Comparison of ENCODE assay signal across 9 mouse cellular contexts in genomic region chr11:116515330-116516020, GRCm38 (mm10). TPM values are rescaled to one million over a fixed set of nuclear protein-coding genes. Genes with fewer than 3 reads are reported as not detected.
DNase-seq lines count a peak whose midpoint lies in the region; ATAC-seq lines count a peak whose summit lies in the region.
"Had no signal": no experiment of that assay in that cellular context is flagged by ENCODE, and none has a peak within 500 bp of the region (broad histone marks: within the 10 kb centered on the region; RNA-seq: fewer than 3 reads in every experiment).

No protein-coding gene starts in this region.

- H3K4me3 ChIP-seq in liver, embryonic 12.5 days = no peak overlapping the region
- no peak overlapping the region for H3K4me3 ChIP-seq in embryonic facial prominence, embryonic 11.5 days (ENCODE audit: low read depth, low read length)
- peak overlapping the region; percentile 18 for H3K4me3 ChIP-seq in kidney, embryonic 15.5 days (replicated peaks)
- H3K4me3 ChIP-seq in neural tube, embryonic 13.5 days = 0 out of 2 replicates have a peak overlapping the region, but pooled peaks have one; percentile 1

- peak overlapping the region; percentile 21; the same call in 1 of the 2 replicates for H3K4me2 ChIP-seq in liver, embryonic 12.5 days
- peak overlapping the region; percentile 11; the same call in 1 of the 2 replicates for H3K4me2 ChIP-seq in embryonic facial prominence, embryonic 11.5 days (ENCODE audit: low read depth, low read length)
- peak overlapping the region; percentile 48 for H3K4me2 ChIP-seq in kidney, embryonic 15.5 days
- H3K4me2 ChIP-seq in neural tube, embryonic 13.5 days = peak overlapping the region; percentile 42

- WGBS in liver, embryonic 12.5 days (ENCODE audit: insufficient replicate concordance) = 33% methylated on average over 24 of the region's 24 CpGs
- 9% methylated on average over 24 of the region's 24 CpGs for WGBS in embryonic facial prominence, embryonic 11.5 days
- WGBS in kidney, embryonic 15.5 days = 14% methylated on average over 24 of the region's 24 CpGs
- 14% methylated on average over 24 of the region's 24 CpGs for WGBS in neural tube, embryonic 13.5 days

- H3K4me1 ChIP-seq in liver, embryonic 12.5 days = peaks cover 28% of the 10 kb centered on the region
- peaks cover 2% of the 10 kb centered on the region; the same call in 1 of the 2 replicates for H3K4me1 ChIP-seq in embryonic facial prominence, embryonic 11.5 days (ENCODE audit: control insufficient read depth, insufficient read depth, low read length)
- peaks cover 16% of the 10 kb centered on the region; the same call in 1 of the 2 replicates for H3K4me1 ChIP-seq in kidney, embryonic 15.5 days
- H3K4me1 ChIP-seq in neural tube, embryonic 13.5 days (replicated peaks) = peaks cover 7% of the 10 kb centered on the region; the same call in 1 of the 2 replicates

- no peaks in the 10 kb centered on the region for H3K36me3 ChIP-seq in liver, embryonic 12.5 days
- H3K36me3 ChIP-seq in embryonic facial prominence, embryonic 11.5 days (replicated peaks; ENCODE audit: control insufficient read depth, insufficient read depth, low read depth, low read length) = no peaks in the 10 kb centered on the region
- no peaks in the 10 kb centered on the region for H3K36me3 ChIP-seq in kidney, embryonic 15.5 days
- no peaks in the 10 kb centered on the region for H3K36me3 ChIP-seq in neural tube, embryonic 13.5 days

- no peak for ATAC-seq in liver, embryonic 12.5 days
- ATAC-seq in embryonic facial prominence, embryonic 11.5 days (replicated peaks; ENCODE audit: insufficient number of reproducible peaks, low FRiP score, low TSS enrichment, low read depth) = no peak
- ATAC-seq in kidney, embryonic 15.5 days (replicated peaks; ENCODE audit: low FRiP score) = no peak
- ATAC-seq in neural tube, embryonic 13.5 days (ENCODE audit: low read depth) = no peak
- ATAC-seq in megakaryocyte progenitor cell, adult 5-6 weeks (replicated peaks; ENCODE audit: poor library complexity) = no peak

- H3K9me3 ChIP-seq in liver, embryonic 12.5 days (replicated peaks) = no peaks in the 10 kb centered on the region
- H3K9me3 ChIP-seq in embryonic facial prominence, embryonic 11.5 days (replicated peaks; ENCODE audit: control insufficient read depth, low read length) = no peaks in the 10 kb centered on the region
- no peaks in the 10 kb centered on the region for H3K9me3 ChIP-seq in kidney, embryonic 15.5 days (replicated peaks)
- H3K9me3 ChIP-seq in neural tube, embryonic 13.5 days = no peaks in the 10 kb centered on the region

- peaks cover 47% of the 10 kb centered on the region for H3K27me3 ChIP-seq in liver, embryonic 12.5 days (replicated peaks)
- H3K27me3 ChIP-seq in embryonic facial prominence, embryonic 11.5 days (ENCODE audit: control insufficient read depth, insufficient read depth, low read length) = no peaks in the 10 kb centered on the region
- H3K27me3 ChIP-seq in kidney, embryonic 15.5 days = peaks cover 17% of the 10 kb centered on the region
- H3K27me3 ChIP-seq in neural tube, embryonic 13.5 days = peaks cover 8% of the 10 kb centered on the region; the same call in 1 of the 2 replicates

- H3K27ac ChIP-seq in liver, embryonic 12.5 days = no peak overlapping the region
- no peak overlapping the region for H3K27ac ChIP-seq in embryonic facial prominence, embryonic 11.5 days (replicated peaks; ENCODE audit: low read depth, low read length)
- H3K27ac ChIP-seq in kidney, embryonic 15.5 days = no peak overlapping the region
- no peak overlapping the region for H3K27ac ChIP-seq in neural tube, embryonic 13.5 days (replicated peaks)

- DNase-seq in liver = no peak
- no peak for DNase-seq in embryonic facial prominence, embryonic 11.5 days (ENCODE audit: low spot score)
- no peak for DNase-seq in thymus, postnatal 25 days
- no peak for DNase-seq in urinary bladder, postnatal 25 days (ENCODE audit: low spot score)
- DNase-seq: heart, postnatal 10 days had no signal

- H3K9ac ChIP-seq in liver, embryonic 12.5 days = no peak overlapping the region
- no peak overlapping the region for H3K9ac ChIP-seq in embryonic facial prominence, embryonic 11.5 days (replicated peaks; ENCODE audit: low read length)
- no peak overlapping the region for H3K9ac ChIP-seq in kidney, embryonic 15.5 days
- 0 out of 2 replicates have a peak overlapping the region, but pooled peaks have one; percentile 19 for H3K9ac ChIP-seq in neural tube, embryonic 13.5 days

RNA-seq across cellular contexts. Expression of gene Sphk1, which starts 15.2 kb away (rescaled TPM):
- 26.9 and 28.0 TPM in 2 replicates for polyA plus RNA-seq in liver, embryonic 12.5 days (2016; fragmentation: Nextera tagmentation; extraction: Ambion mirVana)
- 5.0 and 7.2 TPM in 2 replicates for polyA plus RNA-seq in embryonic facial prominence, embryonic 11.5 days (2014; fragmentation: Nextera tagmentation; extraction: Ambion mirVana)
- polyA plus RNA-seq in kidney, embryonic 15.5 days (2015; fragmentation: Nextera tagmentation; extraction: Ambion mirVana) = 4.1 and 6.3 TPM in 2 replicates
- polyA plus RNA-seq in neural tube, embryonic 13.5 days (2015; fragmentation: Nextera tagmentation; extraction: Ambion mirVana) = 3.7 and 6.1 TPM in 2 replicates
- total RNA-seq in megakaryocyte progenitor cell, adult 5-6 weeks (2015) = 7.6 and 15.5 TPM in 2 replicates
- 6.7 and 26.1 TPM in 2 replicates for total RNA-seq in megakaryocyte progenitor cell, adult 5-6 weeks (2017)

RNA-seq across cellular contexts. Expression of gene Prpsap1, which starts 21.5 kb away (rescaled TPM):
- polyA plus RNA-seq in liver, embryonic 12.5 days (2016; fragmentation: Nextera tagmentation; extraction: Ambion mirVana) = 69.9 and 77.1 TPM in 2 replicates
- polyA plus RNA-seq in embryonic facial prominence, embryonic 11.5 days (2014; fragmentation: Nextera tagmentation; extraction: Ambion mirVana) = 171 and 182 TPM in 2 replicates
- polyA plus RNA-seq in kidney, embryonic 15.5 days (2015; fragmentation: Nextera tagmentation; extraction: Ambion mirVana) = 196 and 208 TPM in 2 replicates
- 177 and 178 TPM in 2 replicates for polyA plus RNA-seq in neural tube, embryonic 13.5 days (2015; fragmentation: Nextera tagmentation; extraction: Ambion mirVana)
- 46.9 and 49.3 TPM in 2 replicates for total RNA-seq in megakaryocyte progenitor cell, adult 5-6 weeks (2015)
- 27.9 and 33.0 TPM in 2 replicates for total RNA-seq in megakaryocyte progenitor cell, adult 5-6 weeks (2017)

RNA-seq across cellular contexts. Expression of gene Qrich2, which starts 49.4 kb away (rescaled TPM):
- not detected in 2 replicates for polyA plus RNA-seq in liver, embryonic 12.5 days (2016; fragmentation: Nextera tagmentation; extraction: Ambion mirVana)
- polyA plus RNA-seq in embryonic facial prominence, embryonic 11.5 days (2014; fragmentation: Nextera tagmentation; extraction: Ambion mirVana) = 0.31 TPM in 1 of 2 replicates, not detected in the other
- 0.14 and 0.30 TPM in 2 replicates for polyA plus RNA-seq in kidney, embryonic 15.5 days (2015; fragmentation: Nextera tagmentation; extraction: Ambion mirVana)
- polyA plus RNA-seq in neural tube, embryonic 13.5 days (2015; fragmentation: Nextera tagmentation; extraction: Ambion mirVana) = not detected in 2 replicates
- total RNA-seq in megakaryocyte progenitor cell, adult 5-6 weeks (2015) = not detected in 2 replicates
- 0.07 TPM in 1 of 2 replicates, not detected in the other for total RNA-seq in megakaryocyte progenitor cell, adult 5-6 weeks (2017)
- total RNA-seq: heart, postnatal 10 days had no signal

Comparison
In these comparisons a context has a peak if more than half of its experiments do, and no peak if none do; other contexts are left out.
1. H3K4me3 ChIP-seq: peak in kidney, embryonic 15.5 days (single experiment) and neural tube, embryonic 13.5 days (single experiment); none in liver, embryonic 12.5 days (single experiment) and embryonic facial prominence, embryonic 11.5 days (single experiment).
2. Peak in every context shown above with its lines, with median percentiles within 50 percentile points of each other: H3K4me2 ChIP-seq.